ENCODE assay signal across 9 mouse cellular contexts in the genomic region with DNA sequence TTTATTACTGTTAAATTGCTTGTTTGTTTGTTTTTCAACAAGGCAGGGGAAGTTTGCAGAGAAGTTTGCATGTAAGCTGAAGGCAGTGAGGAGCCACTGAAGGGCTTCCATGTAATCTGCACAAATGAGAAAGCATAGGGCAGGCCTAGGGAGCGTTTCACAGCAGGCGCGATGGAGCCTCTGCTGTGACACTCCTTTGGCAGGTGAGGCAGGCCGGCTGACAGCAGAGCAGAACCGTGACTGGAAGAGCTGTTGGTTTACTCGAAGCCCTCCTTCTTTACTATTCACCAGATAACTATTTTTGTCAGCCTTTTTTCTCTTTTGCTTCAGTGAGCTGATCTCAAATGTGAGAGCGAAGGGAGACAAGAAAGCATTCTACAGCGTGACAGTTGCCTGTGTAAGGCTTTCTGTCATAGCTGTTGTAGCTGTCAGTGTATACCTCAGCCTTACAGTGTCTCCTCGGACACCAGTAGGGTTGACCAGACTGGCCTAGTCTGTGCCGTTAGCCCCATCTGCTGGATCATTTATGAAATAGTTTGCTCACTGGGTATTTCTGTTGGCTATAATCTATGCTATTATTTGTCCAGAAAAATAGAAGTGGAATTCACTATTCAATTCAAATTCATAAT.
DNase-seq lines count a peak whose midpoint lies in the region; ATAC-seq lines count a peak whose summit lies in the region.
"Had no signal": no experiment of that assay in that cellular context is flagged by ENCODE, and none has a peak within 500 bp of the region (broad histone marks: within the 10 kb centered on the region; RNA-seq: fewer than 3 reads in every experiment).

No protein-coding gene starts in this region.

- WGBS in embryonic facial prominence, embryonic 10.5 days = 50% methylated on average over 10 of the region's 10 CpGs
- WGBS in midbrain, embryonic 14.5 days = 42% methylated on average over 10 of the region's 10 CpGs

- no peaks in the 10 kb centered on the region for H3K27me3 ChIP-seq in embryonic facial prominence, embryonic 10.5 days (replicated peaks; ENCODE audit: low read depth, poor library complexity, severe bottlenecking)
- no peaks in the 10 kb centered on the region for H3K27me3 ChIP-seq in midbrain, embryonic 14.5 days (ENCODE audit: control insufficient read depth, insufficient read depth, low read length)

- no peak overlapping the region for H3K4me2 ChIP-seq in midbrain, embryonic 14.5 days (ENCODE audit: low read length)

- H3K27ac ChIP-seq in embryonic facial prominence, embryonic 10.5 days (replicated peaks) = no peak overlapping the region
- 0 out of 2 replicates have a peak overlapping the region, but pooled peaks have one; percentile 22 for H3K27ac ChIP-seq in midbrain, embryonic 14.5 days (replicated peaks; ENCODE audit: low read depth, low read length)

- H3K4me1 ChIP-seq in embryonic facial prominence, embryonic 10.5 days = no peaks in the 10 kb centered on the region
- H3K4me1 ChIP-seq in midbrain, embryonic 14.5 days (ENCODE audit: control insufficient read depth, insufficient read depth, low read length) = no peaks in the 10 kb centered on the region

- H3K9ac ChIP-seq in midbrain, embryonic 14.5 days (replicated peaks; ENCODE audit: low read length) = no peak overlapping the region

- no peak; the same call in 1 of the 2 replicates for ATAC-seq in midbrain, embryonic 14.5 days (ENCODE audit: low FRiP score, low TSS enrichment)

- DNase-seq in ovary, postnatal 14 days (ENCODE audit: low spot score) = peak; percentile 29
- DNase-seq in ovary, postnatal 36 days (ENCODE audit: low spot score) = no peak
- peak; percentile 53 for DNase-seq in adrenal gland, postnatal 14 days
- peak; percentile 30 for DNase-seq in embryonic facial prominence, embryonic 10.5 days (ENCODE audit: low spot score)
- peak; percentile 48 for DNase-seq in induced T-regulatory cell, adult 2 months (ENCODE audit: low read depth)
- DNase-seq in left cerebral cortex, postnatal 25 days (ENCODE audit: low spot score in 2 of 2) = peak; percentile 27 to 68
- peak; percentile 84 for DNase-seq in midbrain, embryonic 14.5 days
- DNase-seq in urinary bladder, postnatal 25 days (ENCODE audit: low spot score) = no peak

- H3K9me3 ChIP-seq in embryonic facial prominence, embryonic 10.5 days = no peaks in the 10 kb centered on the region
- no peaks in the 10 kb centered on the region for H3K9me3 ChIP-seq in midbrain, embryonic 14.5 days (ENCODE audit: control insufficient read depth, low read length)

- intact Hi-C loops in left cerebral cortex, postnatal 25 days (cut with DNase I) = loop anchor here (1.0 to 10.0 kb wide), 3 partner anchors 135 to 539 kb away; no protein-coding TSS in a partner anchor

- H3K4me3 ChIP-seq in embryonic facial prominence, embryonic 10.5 days = no peak overlapping the region
- no peak overlapping the region for H3K4me3 ChIP-seq in midbrain, embryonic 14.5 days (replicated peaks; ENCODE audit: low read depth, low read length)
- H3K4me3 ChIP-seq: myocyte had no signal

- peaks cover 2% of the 10 kb centered on the region; the same call in 1 of the 2 replicates for H3K36me3 ChIP-seq in embryonic facial prominence, embryonic 10.5 days (replicated peaks)
- peaks cover 12% of the 10 kb centered on the region; the same call in 1 of the 2 replicates for H3K36me3 ChIP-seq in midbrain, embryonic 14.5 days (ENCODE audit: control insufficient read depth, insufficient read depth, low read length)

Comparison
In these comparisons a context has a peak if more than half of its experiments do, and no peak if none do; other contexts are left out.
1. DNase-seq: peak in ovary, postnatal 14 days (single experiment), adrenal gland, postnatal 14 days (single experiment), embryonic facial prominence, embryonic 10.5 days (single experiment), induced T-regulatory cell, adult 2 months (single experiment), left cerebral cortex, postnatal 25 days (2 of 2) and midbrain, embryonic 14.5 days (single experiment); none in ovary, postnatal 36 days (single experiment) and urinary bladder, postnatal 25 days (single experiment).